Mouse (Mus musculus): ENCODE measurements around the gene Tub. TPM values are rescaled to one million over a fixed set of nuclear protein-coding genes. Genes with fewer than 3 reads are reported as not detected.

Tub gene
- 1.1 TPM for polyA plus RNA-seq (2017; shearing (Covaris generic))

DNA sequence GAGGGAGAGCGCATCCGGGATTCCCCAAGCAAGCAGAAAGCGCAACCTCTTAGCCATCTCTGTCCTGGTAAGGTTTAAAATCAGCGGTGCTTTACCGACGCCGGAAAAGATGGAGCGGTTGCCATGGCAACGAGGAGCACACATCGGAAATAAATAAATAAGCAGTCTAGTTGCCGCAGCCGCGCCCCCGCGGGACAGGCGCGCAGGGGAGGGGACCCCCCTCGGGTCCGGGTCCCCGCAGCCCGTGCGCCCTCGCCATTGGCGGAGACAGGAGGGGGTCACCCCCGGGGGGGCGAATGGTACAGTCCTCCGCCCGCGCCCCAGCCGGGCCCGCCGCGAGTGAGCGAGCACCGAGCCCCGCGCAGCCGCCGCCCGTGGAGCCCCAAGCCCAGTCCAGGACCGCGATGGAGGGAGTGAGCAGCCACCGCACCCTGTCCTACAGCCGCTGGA, at the start of gene Tub:
Gene Tub, plus strand, starts transcription at position 27 of the 450 bp plus-strand sequence.

GRCm38 (mm10) chr7:108929726-108930393, 20.3 kb upstream of the Tub start, which contains the start of gene Nlrp10:
Gene Nlrp10, minus strand, starts transcription at chr7:108930178.

DNA sequence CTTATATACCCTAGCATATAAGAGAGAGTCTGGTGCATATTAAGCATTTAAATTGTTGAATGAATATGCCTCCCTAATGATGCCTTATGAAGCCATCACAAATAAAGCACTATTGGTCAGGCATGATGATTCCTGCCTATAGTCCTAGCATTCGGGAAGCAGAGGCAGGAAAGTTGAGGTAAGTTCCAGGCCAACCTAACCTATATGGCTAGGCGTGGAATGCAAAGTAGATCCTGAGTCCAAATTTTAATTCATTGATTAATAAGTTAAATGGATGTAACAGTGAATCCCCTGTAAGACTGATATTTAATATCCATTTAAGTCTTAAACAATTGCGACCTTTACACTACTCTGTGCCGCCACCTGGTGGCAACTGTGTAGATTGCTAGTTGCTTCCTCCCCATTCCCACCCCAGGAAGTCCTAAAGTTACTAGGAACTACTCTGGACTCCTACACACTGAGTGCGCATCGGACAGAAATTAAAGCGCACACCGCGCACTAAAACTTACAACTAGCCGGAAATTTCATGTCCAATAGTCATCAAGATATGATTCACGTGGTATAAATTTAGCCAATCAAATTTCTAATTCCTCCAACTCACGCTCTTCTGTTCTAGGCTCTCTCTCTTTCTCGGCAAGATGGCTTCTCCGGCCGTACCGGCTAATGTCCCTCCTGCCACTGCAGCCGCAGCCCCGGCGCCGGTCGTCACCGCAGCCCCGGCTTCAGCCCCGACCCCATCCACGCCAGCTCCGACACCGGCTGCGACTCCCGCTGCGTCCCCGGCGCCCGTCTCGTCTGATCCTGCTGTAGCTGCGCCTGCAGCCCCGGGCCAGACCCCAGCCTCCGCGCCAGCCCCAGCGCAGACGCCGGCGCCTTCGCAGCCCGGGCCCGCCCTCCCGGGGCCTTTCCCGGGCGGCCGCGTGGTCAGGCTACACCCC, 16.1 kb upstream of the Tub start, which contains the start of gene Eif3f:
Gene Eif3f, plus strand, starts transcription at position 624 of the 938 bp plus-strand sequence.

GRCm38 (mm10) chr7:109083113-109083812, 133.1 kb downstream of the Tub start, which contains the start of gene Ric3:
Gene Ric3, minus strand, starts transcription at chr7:109083331.

Other genes starting within 250 kb of the Tub start
- not detected for gene Olfr512, start 237.0 kb upstream of the Tub start, polyA plus RNA-seq (2017; shearing (Covaris generic))
- not detected for gene Olfr513, start 199.4 kb upstream of the Tub start, polyA plus RNA-seq (2017; shearing (Covaris generic))
- not detected for gene Olfr514, start 124.3 kb upstream of the Tub start, polyA plus RNA-seq (2017; shearing (Covaris generic))
- gene Olfr516, start 99.8 kb upstream of the Tub start, polyA plus RNA-seq (2017; shearing (Covaris generic)) = not detected
- not detected for gene Olfr517, start 78.0 kb upstream of the Tub start, polyA plus RNA-seq (2017; shearing (Covaris generic))
- not detected for gene Olfr518, start 65.3 kb upstream of the Tub start, polyA plus RNA-seq (2017; shearing (Covaris generic))
- gene Olfr519, start 55.9 kb upstream of the Tub start, polyA plus RNA-seq (2017; shearing (Covaris generic)) = not detected
- gene Nlrp10, start 20.2 kb upstream of the Tub start, polyA plus RNA-seq (2017; shearing (Covaris generic)) = 0.29 TPM
- gene Eif3f, start 15.9 kb upstream of the Tub start, polyA plus RNA-seq (2017; shearing (Covaris generic)) = 26.4 TPM
- gene Ric3, start 133.0 kb downstream of the Tub start, polyA plus RNA-seq (2017; shearing (Covaris generic)) = 0.60 TPM
- not detected for gene Lmo1, start 224.9 kb downstream of the Tub start, polyA plus RNA-seq (2017; shearing (Covaris generic))